Mouse (Mus musculus): ENCODE measurements around the gene Slc34a3.
"Not testable (repeated sequence)": the region's sequence is repeated elsewhere in the genome, so short reads cannot be mapped to it uniquely, and the experiment has no call there.

Slc34a3 gene

GRCm38 (mm10) chr2:25265897-25266656, 31.9 kb upstream of the Slc34a3 start:
- H3K9me3 ChIP-seq (ENCODE audit: low read length): no peaks in the 10 kb centered on the region
- H3K27me3 ChIP-seq (ENCODE audit: insufficient read depth, low read length): peaks cover 10% of the 10 kb centered on the region
- TF ChIP-seq POU5F1 (IDR thresholded peaks at IDR 0.05; ENCODE audit: borderline replicate concordance, low read length) (no peak), NANOG (IDR thresholded peaks at IDR 0.05; ENCODE audit: borderline replicate concordance, low read length) (no peak), CTCF (conservative IDR thresholded peaks at IDR 0.05; ENCODE audit: low read length) (no peak)
- H3K36me3 ChIP-seq (ENCODE audit: insufficient read depth, low read length): peaks cover 76% of the 10 kb centered on the region
- H3K4me1 ChIP-seq (replicated peaks; ENCODE audit: low read depth, low read length): peaks cover 75% of the 10 kb centered on the region
- H3K4me3 ChIP-seq (replicated peaks; ENCODE audit: low read length): peak overlapping the region; percentile 60

- TF ChIP-seq NANOG (IDR thresholded peaks at IDR 0.05; ENCODE audit: borderline replicate concordance, low read length) (no peak), CTCF (conservative IDR thresholded peaks at IDR 0.05; ENCODE audit: low read length) (no peak), POU5F1 (IDR thresholded peaks at IDR 0.05; ENCODE audit: borderline replicate concordance, low read length) (no peak)
- Histone ChIP-seq H3K9me3 (ENCODE audit: low read length) (no peaks in the 10 kb centered on the region), H3K4me1 (replicated peaks; ENCODE audit: low read depth, low read length) (peaks cover 64% of the 10 kb centered on the region), H3K27me3 (ENCODE audit: insufficient read depth, low read length) (peaks cover 10% of the 10 kb centered on the region), H3K36me3 (ENCODE audit: insufficient read depth, low read length) (peaks cover 64% of the 10 kb centered on the region), H3K4me3 (replicated peaks; ENCODE audit: low read length) (peak overlapping the region; percentile 95)
Observed at GRCm38 (mm10) chr2:25264851-25265250, 30.7 kb upstream of the Slc34a3 start.

DNA sequence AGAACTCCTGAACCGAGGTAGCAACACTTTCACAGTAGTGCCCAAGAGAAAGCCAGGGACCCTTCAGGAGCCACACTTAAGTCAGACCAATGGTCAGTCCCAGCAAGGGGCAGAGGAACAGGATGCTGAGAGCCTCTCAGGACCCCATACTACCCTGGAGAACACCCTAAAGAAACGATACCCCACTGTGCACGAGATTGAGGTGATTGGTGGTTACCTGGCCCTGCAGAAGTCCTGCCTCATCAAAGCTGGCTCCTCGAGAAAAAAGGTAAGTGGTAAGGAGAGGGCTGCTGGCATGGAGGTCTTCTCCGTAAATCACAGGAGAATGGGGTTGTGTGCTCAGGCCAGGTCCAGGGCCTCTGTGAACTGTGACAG, 30.1 kb upstream of the Slc34a3 start:
- no peak for TF ChIP-seq POU5F1 (IDR thresholded peaks at IDR 0.05; ENCODE audit: borderline replicate concordance, low read length)
- TF ChIP-seq NANOG (IDR thresholded peaks at IDR 0.05; ENCODE audit: borderline replicate concordance, low read length): no peak
- TF ChIP-seq CTCF (conservative IDR thresholded peaks at IDR 0.05; ENCODE audit: low read length): no peak
- Histone ChIP-seq H3K27me3 (ENCODE audit: insufficient read depth, low read length) (peaks cover 10% of the 10 kb centered on the region), H3K9me3 (ENCODE audit: low read length) (no peaks in the 10 kb centered on the region), H3K36me3 (ENCODE audit: insufficient read depth, low read length) (peaks cover 58% of the 10 kb centered on the region), H3K4me1 (replicated peaks; ENCODE audit: low read depth, low read length) (peaks cover 63% of the 10 kb centered on the region), H3K4me3 (replicated peaks; ENCODE audit: low read length) (peak overlapping the region; percentile 95)

- TF ChIP-seq POU5F1 (IDR thresholded peaks at IDR 0.05; ENCODE audit: borderline replicate concordance, low read length): no peak
- peak overlapping the region; percentile 95 for H3K4me3 ChIP-seq (replicated peaks; ENCODE audit: low read length)
- peaks cover 53% of the 10 kb centered on the region for H3K36me3 ChIP-seq (ENCODE audit: insufficient read depth, low read length)
- peaks cover 10% of the 10 kb centered on the region for H3K27me3 ChIP-seq (ENCODE audit: insufficient read depth, low read length)
- H3K9me3 ChIP-seq (ENCODE audit: low read length): no peaks in the 10 kb centered on the region
- H3K4me1 ChIP-seq (replicated peaks; ENCODE audit: low read depth, low read length): peaks cover 64% of the 10 kb centered on the region
Observed at GRCm38 (mm10) chr2:25263623-25264285, 29.6 kb upstream of the Slc34a3 start.

DNA sequence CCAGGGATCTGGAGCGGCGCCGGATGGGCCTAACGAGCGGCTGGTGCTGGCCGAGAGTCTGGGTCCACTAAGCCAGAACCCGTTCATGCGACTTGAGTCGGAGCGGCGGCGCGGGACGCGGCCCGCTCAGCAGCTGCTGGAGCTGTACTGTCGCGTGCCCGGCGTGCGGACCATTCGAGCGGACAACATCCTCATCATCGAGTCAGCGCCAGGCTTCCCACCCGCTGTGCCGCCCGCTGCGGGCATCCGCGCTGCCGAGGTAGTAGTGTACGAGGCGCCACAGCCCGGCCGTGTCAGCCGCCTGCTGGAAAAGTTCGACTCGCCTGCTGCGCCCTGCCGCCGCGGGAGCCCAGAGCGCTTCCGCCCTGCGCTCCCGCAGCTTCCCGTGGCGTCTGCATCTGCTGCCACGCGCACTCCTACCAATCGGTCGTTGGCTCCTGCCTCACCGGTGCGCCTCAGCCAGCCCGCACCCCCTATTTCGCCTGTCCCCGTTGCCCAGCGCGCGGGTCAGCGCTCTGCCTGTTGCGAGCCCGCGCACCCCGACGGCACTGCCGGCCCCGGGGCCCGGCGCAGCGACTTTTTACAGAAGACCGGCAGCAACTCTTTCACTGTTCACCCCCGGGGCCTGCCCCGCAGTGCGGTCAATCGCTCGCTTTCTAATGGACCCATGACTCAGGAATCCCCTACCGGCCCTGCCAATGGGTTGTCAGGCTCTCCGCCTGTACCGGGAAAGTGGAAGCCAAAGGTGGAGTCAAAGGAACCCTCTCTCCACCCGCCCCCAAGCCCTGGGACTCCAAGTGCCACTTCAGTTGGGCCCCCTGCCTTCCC, 28.8 kb upstream of the Slc34a3 start:
- Histone ChIP-seq H3K36me3 (ENCODE audit: insufficient read depth, low read length) (peaks cover 45% of the 10 kb centered on the region), H3K4me1 (replicated peaks; ENCODE audit: low read depth, low read length) (peaks cover 62% of the 10 kb centered on the region), H3K9me3 (ENCODE audit: low read length) (no peaks in the 10 kb centered on the region), H3K27me3 (ENCODE audit: insufficient read depth, low read length) (peaks cover 10% of the 10 kb centered on the region), H3K4me3 (replicated peaks; ENCODE audit: low read length) (peak overlapping the region; percentile 95)
- TF ChIP-seq CTCF (conservative IDR thresholded peaks at IDR 0.05; ENCODE audit: low read length) (no peak), POU5F1 (IDR thresholded peaks at IDR 0.05; ENCODE audit: borderline replicate concordance, low read length) (no peak), NANOG (IDR thresholded peaks at IDR 0.05; ENCODE audit: borderline replicate concordance, low read length) (no peak)

- Histone ChIP-seq H3K27me3 (ENCODE audit: insufficient read depth, low read length) (peaks cover 10% of the 10 kb centered on the region), H3K4me3 (replicated peaks; ENCODE audit: low read length) (peak within 1 kb of the TSS; percentile 95), H3K36me3 (ENCODE audit: insufficient read depth, low read length) (peaks cover 38% of the 10 kb centered on the region), H3K9me3 (ENCODE audit: low read length) (no peaks in the 10 kb centered on the region), H3K4me1 (replicated peaks; ENCODE audit: low read depth, low read length) (peaks cover 55% of the 10 kb centered on the region)
- no peak for TF ChIP-seq CTCF (conservative IDR thresholded peaks at IDR 0.05; ENCODE audit: low read length)
- no peak for TF ChIP-seq POU5F1 (IDR thresholded peaks at IDR 0.05; ENCODE audit: borderline replicate concordance, low read length)
- no peak for TF ChIP-seq NANOG (IDR thresholded peaks at IDR 0.05; ENCODE audit: borderline replicate concordance, low read length)
Observed at GRCm38 (mm10) chr2:25262291-25262767, 28.2 kb upstream of the Slc34a3 start, which contains the start of gene Tprn. Gene Tprn (plus strand): TSS chr2:25262618.

DNA sequence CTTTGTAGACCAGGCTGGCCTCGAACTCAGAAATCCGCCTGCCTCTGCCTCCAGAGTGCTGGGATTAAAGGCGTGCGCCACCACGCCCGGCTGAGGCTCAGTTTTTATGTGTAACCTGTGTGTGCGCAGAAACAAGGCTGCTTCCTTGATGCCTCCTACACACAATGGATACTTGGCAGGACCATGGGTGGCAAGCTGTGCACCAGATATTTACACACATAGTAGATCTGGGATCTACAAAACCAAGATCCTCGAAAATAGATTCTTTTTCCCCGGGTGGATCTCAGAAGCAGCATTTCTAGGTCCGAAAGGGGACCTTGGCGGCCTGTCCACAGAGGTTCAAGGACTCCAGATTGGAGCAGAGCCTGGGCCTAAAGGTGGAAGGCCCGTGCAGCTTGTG, 27.7 kb upstream of the Slc34a3 start:
- peaks cover 54% of the 10 kb centered on the region for H3K4me1 ChIP-seq (replicated peaks; ENCODE audit: low read depth, low read length)
- H3K4me3 ChIP-seq (replicated peaks; ENCODE audit: low read length): peak overlapping the region; percentile 95
- TF ChIP-seq NANOG (IDR thresholded peaks at IDR 0.05; ENCODE audit: borderline replicate concordance, low read length) (no peak), POU5F1 (IDR thresholded peaks at IDR 0.05; ENCODE audit: borderline replicate concordance, low read length) (no peak), CTCF (conservative IDR thresholded peaks at IDR 0.05; ENCODE audit: low read length) (no peak)
- H3K27me3 ChIP-seq (ENCODE audit: insufficient read depth, low read length): peaks cover 10% of the 10 kb centered on the region
- H3K36me3 ChIP-seq (ENCODE audit: insufficient read depth, low read length): peaks cover 34% of the 10 kb centered on the region
- no peaks in the 10 kb centered on the region for H3K9me3 ChIP-seq (ENCODE audit: low read length)

DNA sequence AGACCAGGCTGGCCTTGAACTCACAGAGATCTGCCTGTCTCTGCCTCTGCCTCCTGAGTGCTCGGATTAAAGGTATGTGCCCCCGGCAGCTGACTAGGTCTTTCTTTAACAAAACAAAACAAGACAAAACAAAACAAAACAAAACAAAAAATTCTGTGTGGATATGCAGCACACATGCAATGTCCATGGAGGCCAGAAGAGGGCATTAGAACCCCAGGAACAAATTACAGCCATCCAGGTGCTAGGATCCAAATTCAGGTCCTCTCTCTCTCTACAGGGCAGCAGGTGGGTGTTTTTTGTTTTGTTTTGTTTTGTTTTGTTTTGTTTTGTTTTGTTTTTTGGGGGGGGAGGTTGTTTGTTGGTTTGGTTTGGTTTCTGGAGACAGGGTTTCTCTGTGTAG, 24.7 kb upstream of the Slc34a3 start:
- H3K36me3 ChIP-seq (ENCODE audit: insufficient read depth, low read length): peaks cover 9% of the 10 kb centered on the region
- peaks cover 43% of the 10 kb centered on the region for H3K4me1 ChIP-seq (replicated peaks; ENCODE audit: low read depth, low read length)
- TF ChIP-seq POU5F1 (IDR thresholded peaks at IDR 0.05; ENCODE audit: borderline replicate concordance, low read length) (no peak), CTCF (conservative IDR thresholded peaks at IDR 0.05; ENCODE audit: low read length) (peak; percentile 82), NANOG (IDR thresholded peaks at IDR 0.05; ENCODE audit: borderline replicate concordance, low read length) (no peak)
- peaks cover 7% of the 10 kb centered on the region for H3K27me3 ChIP-seq (ENCODE audit: insufficient read depth, low read length)
- no peaks in the 10 kb centered on the region for H3K9me3 ChIP-seq (ENCODE audit: low read length)
- H3K4me3 ChIP-seq (replicated peaks; ENCODE audit: low read length): no peak overlapping the region

DNA sequence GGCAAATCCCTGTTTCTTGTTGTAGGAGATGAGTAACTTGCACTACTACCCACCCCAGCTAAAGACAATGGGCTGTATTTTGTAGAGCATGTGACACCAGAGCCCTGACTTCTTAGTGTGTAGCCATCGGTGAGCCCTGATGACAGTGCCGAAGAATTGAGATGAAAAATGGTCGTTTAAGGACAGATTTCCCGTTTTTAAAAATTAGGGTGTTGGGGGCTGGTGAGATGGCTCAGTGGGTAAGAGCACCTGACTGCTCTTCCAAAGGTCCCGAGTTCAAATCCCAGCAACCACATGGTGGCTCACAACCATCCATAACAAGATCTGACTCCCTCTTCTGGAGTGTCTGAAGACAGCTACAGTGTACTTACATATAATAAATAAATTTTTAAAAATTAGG, 23.1 kb upstream of the Slc34a3 start:
- H3K27me3 ChIP-seq (ENCODE audit: insufficient read depth, low read length); H3K9me3 ChIP-seq (ENCODE audit: low read length); H3K4me3 ChIP-seq (replicated peaks; ENCODE audit: low read length): not testable (repeated sequence)
- H3K36me3 ChIP-seq (ENCODE audit: insufficient read depth, low read length): peaks cover 20% of the 10 kb centered on the region
- peaks cover 50% of the 10 kb centered on the region for H3K4me1 ChIP-seq (replicated peaks; ENCODE audit: low read depth, low read length)

- H3K4me1 ChIP-seq (replicated peaks; ENCODE audit: low read depth, low read length): peaks cover 46% of the 10 kb centered on the region
- H3K36me3 ChIP-seq (ENCODE audit: insufficient read depth, low read length): peaks cover 27% of the 10 kb centered on the region
- peak overlapping the region; percentile 100 for H3K4me3 ChIP-seq (replicated peaks; ENCODE audit: low read length)
- not testable (repeated sequence) for H3K27me3 ChIP-seq (ENCODE audit: insufficient read depth, low read length); H3K9me3 ChIP-seq (ENCODE audit: low read length)
Observed at GRCm38 (mm10) chr2:25256443-25257109, 22.4 kb upstream of the Slc34a3 start.
